Mouse (Mus musculus) brain, embryonic 14.5 days (tissue): ENCODE results near the gene Reep1.

ENCODE experiments used
- CTCF ChIP-seq: fragments of 200-500 bp; IDR thresholded peaks from 2 replicates; pipeline ENCODE4 v1.5.1; 2012; ENCODE audit warnings: inconsistent platforms, mild to moderate bottlenecking, moderate library complexity, borderline replicate concordance; ENCODE audit not compliant: insufficient read depth, insufficient read length; ENCODE audit errors: extremely low read depth
- POLR2A ChIP-seq: fragments of 200-500 bp; IDR thresholded peaks from 2 replicates; pipeline ENCODE4 v1.6.1; 2012; ENCODE audit warnings: mild to moderate bottlenecking, inconsistent platforms, borderline replicate concordance; ENCODE audit not compliant: poor library complexity, insufficient read depth, insufficient read length, severe bottlenecking; ENCODE audit errors: extremely low read depth

DNA sequence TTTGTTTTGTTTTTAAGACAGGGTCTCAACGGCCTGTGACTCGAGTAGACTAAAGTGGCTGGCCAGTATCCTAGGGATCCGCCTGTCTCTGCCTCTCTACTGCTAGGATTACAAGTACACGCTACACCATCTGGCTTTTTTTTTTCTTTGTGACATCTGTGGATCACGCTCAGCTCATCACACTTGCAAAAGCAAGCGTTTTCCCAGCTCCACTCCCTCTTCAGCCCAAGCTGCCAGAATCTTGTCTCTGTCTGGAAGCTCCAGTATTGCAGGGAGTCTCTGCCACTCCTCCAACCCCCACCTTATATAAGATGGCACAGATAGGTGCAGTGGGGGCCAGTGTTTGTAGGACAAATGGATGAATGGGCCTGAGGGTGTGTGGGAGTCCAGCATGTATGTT is 64.8 kb downstream of the Reep1 start:
- no peak for TF ChIP-seq POLR2A
- no peak for TF ChIP-seq CTCF
